In genomic region chr17:28421071-28421470, GRCm38 (mm10) we compare ENCODE assay signal across 11 mouse cellular contexts. TPM values are rescaled to one million over a fixed set of nuclear protein-coding genes. Genes with fewer than 3 reads are reported as not detected.
DNase-seq lines count a peak whose midpoint lies in the region; ATAC-seq and TF ChIP-seq lines count a peak whose summit lies in the region.
"Had no signal": no experiment of that assay in that cellular context is flagged by ENCODE, and none has a peak within 500 bp of the region (broad histone marks: within the 10 kb centered on the region; RNA-seq: fewer than 3 reads in every experiment).

No protein-coding gene starts in this region.

- no peaks in the 10 kb centered on the region for H3K9me3 ChIP-seq in liver, embryonic 13.5 days (replicated peaks)
- H3K9me3 ChIP-seq in liver, embryonic 12.5 days (replicated peaks), result no peaks in the 10 kb centered on the region
- no peaks in the 10 kb centered on the region for H3K9me3 ChIP-seq in limb, embryonic 15.5 days

- peaks cover 9% of the 10 kb centered on the region for H3K36me3 ChIP-seq in heart, adult 2 months (ENCODE audit: control insufficient read depth, insufficient read depth, low read length)
- H3K36me3 ChIP-seq in liver, embryonic 13.5 days, result peaks cover 12% of the 10 kb centered on the region; the same call in 1 of the 2 replicates
- H3K36me3 ChIP-seq in liver, embryonic 12.5 days, result peaks cover 19% of the 10 kb centered on the region
- 0 out of 2 replicates have a peak, but pooled peaks cover 6% of the 10 kb centered on the region for H3K36me3 ChIP-seq in limb, embryonic 15.5 days
- no peaks in the 10 kb centered on the region for H3K36me3 ChIP-seq in small intestine, adult 2 months (ENCODE audit: control insufficient read depth, insufficient read depth, low read length)

- ATAC-seq in liver, embryonic 13.5 days (ENCODE audit: low read depth), result no peak
- ATAC-seq in liver, embryonic 12.5 days, result no peak
- ATAC-seq in limb, embryonic 15.5 days (ENCODE audit: insufficient number of reproducible peaks, low FRiP score, low TSS enrichment, low read depth), result no peak
- ATAC-seq: Patski had no signal

- DNase-seq in heart, adult 2 months, result no peak
- DNase-seq in heart, postnatal 25 days (ENCODE audit: low spot score), result no peak
- DNase-seq in liver, embryonic 13.5 days, result no peak
- no peak for DNase-seq in left cerebral cortex, postnatal 10 days (ENCODE audit: extremely low spot score in 1 of 2, low spot score in 2 of 2)
- DNase-seq in kidney, postnatal 36 days, result no peak
- DNase-seq: cerebellum, adult 8-10 months had no signal

- peak overlapping the region; percentile 87 for H3K27ac ChIP-seq in heart, adult 2 months
- H3K27ac ChIP-seq in liver, embryonic 13.5 days, result no peak overlapping the region; the same call in 1 of the 2 replicates
- no peak overlapping the region for H3K27ac ChIP-seq in liver, embryonic 12.5 days
- peak overlapping the region; percentile 76 for H3K27ac ChIP-seq in limb, embryonic 15.5 days
- peak overlapping the region; percentile 71; the same call in 1 of the 2 replicates for H3K27ac ChIP-seq in small intestine, adult 2 months (ENCODE audit: insufficient read depth, low read depth, low read length)

- no peak overlapping the region for H3K4me3 ChIP-seq in heart, adult 2 months
- H3K4me3 ChIP-seq in liver, embryonic 13.5 days (replicated peaks), result no peak overlapping the region
- H3K4me3 ChIP-seq in liver, embryonic 12.5 days, result no peak overlapping the region
- no peak overlapping the region for H3K4me3 ChIP-seq in limb, embryonic 15.5 days
- no peak overlapping the region for H3K4me3 ChIP-seq in small intestine, adult 2 months (ENCODE audit: low read depth, low read length)

- H3K79me2 ChIP-seq in heart, adult 2 months (replicated peaks; ENCODE audit: control insufficient read depth, insufficient read depth, low read length), result no peaks in the 10 kb centered on the region

- TF ChIP-seq CTCF in heart, adult 2 months (IDR thresholded peaks at IDR 0.05), result no peak
- TF ChIP-seq CTCF in small intestine, adult 2 months (IDR thresholded peaks at IDR 0.05; ENCODE audit: extremely low read depth, insufficient read length, insufficient replicate concordance, low read depth, low read length), result no peak

- peak overlapping the region; percentile 47 for H3K9ac ChIP-seq in heart, adult 2 months (ENCODE audit: low read depth, low read length)
- H3K9ac ChIP-seq in liver, embryonic 13.5 days, result no peak overlapping the region
- no peak overlapping the region for H3K9ac ChIP-seq in liver, embryonic 12.5 days
- no peak overlapping the region for H3K9ac ChIP-seq in limb, embryonic 15.5 days

- H3K4me2 ChIP-seq in liver, embryonic 13.5 days, result 0 out of 2 replicates have a peak overlapping the region, but pooled peaks have one; percentile 8
- no peak overlapping the region for H3K4me2 ChIP-seq in liver, embryonic 12.5 days
- no peak overlapping the region for H3K4me2 ChIP-seq in limb, embryonic 15.5 days

- WGBS in heart, adult 2 months, result 76% methylated on average over 5 of the region's 5 CpGs
- WGBS in liver, embryonic 13.5 days (ENCODE audit: insufficient replicate concordance), result 71% methylated on average over 5 of the region's 5 CpGs
- WGBS in liver, embryonic 12.5 days (ENCODE audit: insufficient replicate concordance), result 74% methylated on average over 5 of the region's 5 CpGs
- 60% methylated on average over 5 of the region's 5 CpGs for WGBS in limb, embryonic 15.5 days
- WGBS in small intestine, adult 2 months, result 86% methylated on average over 5 of the region's 5 CpGs

- TF ChIP-seq POLR2A in heart, adult 2 months (IDR thresholded peaks at IDR 0.05; ENCODE audit: insufficient read depth, low read depth, low read length), result no peak
- no peak for TF ChIP-seq POLR2A in small intestine, adult 2 months (IDR thresholded peaks at IDR 0.05; ENCODE audit: low read depth, low read length)

- intact Hi-C loops in heart, adult 2 months (cut with DNase I), result no loop called here
- intact Hi-C loops in heart, postnatal 25 days (cut with DNase I), result no loop called here
- intact Hi-C loops in left cerebral cortex, postnatal 10 days (cut with DNase I), result no loop called here

- no peak for TF ChIP-seq EP300 in heart, adult 2 months (IDR thresholded peaks at IDR 0.05; ENCODE audit: insufficient read depth, low read depth, low read length)

- H3K27me3 ChIP-seq in heart, adult 2 months (ENCODE audit: control insufficient read depth, insufficient read depth, low read length), result no peaks in the 10 kb centered on the region
- H3K27me3 ChIP-seq in liver, embryonic 13.5 days, result no peaks in the 10 kb centered on the region
- no peaks in the 10 kb centered on the region for H3K27me3 ChIP-seq in liver, embryonic 12.5 days (replicated peaks)
- no peaks in the 10 kb centered on the region for H3K27me3 ChIP-seq in limb, embryonic 15.5 days
- H3K27me3 ChIP-seq in small intestine, adult 2 months (ENCODE audit: control insufficient read depth, insufficient read depth, low read length), result no peaks in the 10 kb centered on the region
- H3K27me3 ChIP-seq: Patski had no signal

- peaks cover 14% of the 10 kb centered on the region for H3K4me1 ChIP-seq in heart, adult 2 months (ENCODE audit: control insufficient read depth, insufficient read depth, low read length)
- peaks cover 9% of the 10 kb centered on the region for H3K4me1 ChIP-seq in liver, embryonic 13.5 days (replicated peaks)
- peaks cover 8% of the 10 kb centered on the region for H3K4me1 ChIP-seq in liver, embryonic 12.5 days
- H3K4me1 ChIP-seq in limb, embryonic 15.5 days, result peaks cover 17% of the 10 kb centered on the region
- peaks cover 2% of the 10 kb centered on the region; the same call in 1 of the 2 replicates for H3K4me1 ChIP-seq in small intestine, adult 2 months (ENCODE audit: control insufficient read depth, insufficient read depth, insufficient read length, low read length)

RNA-seq across cellular contexts. Expression of gene Tulp1, which starts 56.0 kb away (rescaled TPM):
- total RNA-seq in heart, adult 2 months (2021), result not detected
- polyA plus RNA-seq in heart, adult 2 months (2012; rRNA removed), result 0.38 TPM in 1 of 2 replicates, not detected in the other
- under 1 TPM in 1 of 2 experiments, not detected in 1; 0.34 TPM for total RNA-seq in heart, postnatal 25 days (2021)
- 0.52 and 1.3 TPM in 2 replicates for polyA plus RNA-seq in liver, embryonic 13.5 days (2015; fragmentation: Nextera tagmentation; extraction: Ambion mirVana)
- polyA plus RNA-seq in liver, embryonic 12.5 days (2016; fragmentation: Nextera tagmentation; extraction: Ambion mirVana), result 1.4 and 1.6 TPM in 2 replicates
- polyA plus RNA-seq in limb, embryonic 15.5 days (2015; fragmentation: Nextera tagmentation; extraction: Ambion mirVana), result 5.4 and 6.2 TPM in 2 replicates
- 0.34 TPM in 1 of 2 replicates, not detected in the other for polyA plus RNA-seq in small intestine, adult 2 months (2012; rRNA removed)
- total RNA-seq in left cerebral cortex, postnatal 10 days (2021), result not detected
- total RNA-seq: gastrocnemius, postnatal 25 days had no signal
- polyA plus RNA-seq: Patski had no signal

Comparison
In these comparisons a context has a peak if more than half of its experiments do, and no peak if none do; other contexts are left out.
1. H3K27ac ChIP-seq: peak in heart, adult 2 months (single experiment), limb, embryonic 15.5 days (single experiment) and small intestine, adult 2 months (single experiment); none in liver, embryonic 13.5 days (single experiment) and liver, embryonic 12.5 days (single experiment).